Mouse (Mus musculus) lung, adult 2 months (tissue): ENCODE data around the gene Rpl6.
A peak's percentile ranks its signal among the peaks of the same experiment; 100 is the strongest.

ENCODE experiments used
- CTCF ChIP-seq: fragments of 200-500 bp; IDR thresholded peaks from 2 replicates; pipeline ENCODE4 v1.5.1; 2011; ENCODE audit warnings: mild to moderate bottlenecking, low read length, control low read depth; ENCODE audit not compliant: insufficient read depth
- POLR2A ChIP-seq: fragments of 200-500 bp; IDR thresholded peaks from 2 replicates; pipeline ENCODE4 v1.6.1; 2011; ENCODE audit warnings: low read depth, mild to moderate bottlenecking, control low read depth, low read length, borderline replicate concordance; ENCODE audit errors: extremely low read depth

DNA sequence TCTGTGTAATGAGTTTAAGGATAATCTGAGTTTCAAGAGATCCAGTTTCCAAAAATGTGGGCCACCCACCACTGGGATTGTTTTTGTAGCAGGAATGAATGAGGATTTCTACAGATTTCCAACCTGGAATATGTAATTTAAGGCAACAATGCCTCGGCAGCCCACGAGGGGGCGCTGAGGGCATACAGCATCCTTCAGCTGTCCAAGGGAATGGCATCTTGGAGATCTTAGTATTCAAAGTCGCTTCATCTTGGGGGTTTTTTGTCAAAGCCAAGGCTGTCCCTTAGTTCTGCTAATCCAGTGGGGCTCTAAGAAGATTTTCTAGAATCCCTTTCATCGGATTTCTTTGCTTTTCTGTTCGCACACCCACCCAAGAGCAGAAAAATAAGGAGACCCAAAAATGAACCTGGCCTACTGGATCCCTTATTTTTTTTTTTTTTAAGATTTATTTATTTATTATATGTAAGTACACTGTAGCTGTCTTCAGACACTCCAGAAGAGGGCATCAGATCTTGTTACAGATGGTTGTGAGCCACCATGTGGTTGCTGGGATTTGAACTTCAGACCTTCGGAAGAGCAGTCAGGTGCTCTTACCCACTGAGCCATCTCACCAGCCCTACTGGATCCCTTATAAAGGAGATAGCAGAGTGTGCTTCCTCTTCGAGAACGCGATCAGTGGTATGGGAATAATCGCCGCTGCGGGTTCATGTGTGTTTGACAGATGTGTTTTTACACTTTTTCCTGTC, 11.3 kb downstream of the Rpl6 start:
- TF ChIP-seq POLR2A (no peak), CTCF (peak; percentile 97)
